Comparison of ENCODE assay signal across 23 mouse cellular contexts in genomic region chr9:65741066-65741852, GRCm38 (mm10).
DNase-seq lines count a peak whose midpoint lies in the region; ATAC-seq lines count a peak whose summit lies in the region.
"Had no signal": no experiment of that assay in that cellular context is flagged by ENCODE, and none has a peak within 500 bp of the region (broad histone marks: within the 10 kb centered on the region; RNA-seq: fewer than 3 reads in every experiment).

No protein-coding gene starts in this region.

- no peak overlapping the region for H3K4me3 ChIP-seq in liver, embryonic 15.5 days (replicated peaks)
- H3K4me3 ChIP-seq in forebrain, embryonic 14.5 days (ENCODE audit: low read depth, low read length), result no peak overlapping the region
- H3K4me3 ChIP-seq: forebrain, embryonic 15.5 days; heart, embryonic 10.5 days; limb, embryonic 10.5 days; midbrain, embryonic 10.5 days had no signal

- H3K4me2 ChIP-seq in liver, embryonic 15.5 days, result no peak overlapping the region
- no peak overlapping the region for H3K4me2 ChIP-seq in forebrain, embryonic 14.5 days (ENCODE audit: low read length)
- H3K4me2 ChIP-seq: forebrain, embryonic 15.5 days; hindbrain, embryonic 14.5 days had no signal

- DNase-seq in 3T3-L1 (ENCODE audit: low read depth, low spot score), result peak; percentile 26
- peak; percentile 20 for DNase-seq in ZHBTc4 (ENCODE audit: low read depth, low spot score)
- DNase-seq in adrenal gland, postnatal 4 days (ENCODE audit: low spot score in 2 of 2), result no peak
- DNase-seq in kidney, postnatal 10 days, result no peak
- DNase-seq in adrenal gland, postnatal 14 days, result no peak
- DNase-seq in forebrain, embryonic 14.5 days (ENCODE audit: low spot score), result no peak
- DNase-seq: cerebellum, adult 18-20 months; cerebellum, postnatal 36 days; kidney, adult 9 months; kidney, postnatal 4 days; layer of hippocampus, adult 9-11 months; lung, adult 18-20 months; lung, postnatal 14 days; right cerebral cortex, adult 18-20 months; thymus, postnatal 25 days had no signal

- H3K9ac ChIP-seq in liver, embryonic 15.5 days, result no peak overlapping the region
- no peak overlapping the region for H3K9ac ChIP-seq in forebrain, embryonic 14.5 days (ENCODE audit: low read length)
- H3K9ac ChIP-seq: forebrain, embryonic 15.5 days; hindbrain, embryonic 14.5 days had no signal

- no peaks in the 10 kb centered on the region for H3K9me3 ChIP-seq in liver, embryonic 15.5 days (replicated peaks)
- no peaks in the 10 kb centered on the region for H3K9me3 ChIP-seq in forebrain, embryonic 14.5 days (replicated peaks; ENCODE audit: control insufficient read depth, low read length)
- H3K9me3 ChIP-seq: forebrain, embryonic 15.5 days; heart, embryonic 10.5 days; limb, embryonic 10.5 days; midbrain, embryonic 10.5 days had no signal

- WGBS in liver, embryonic 15.5 days (ENCODE audit: insufficient replicate concordance), result 67% methylated on average over 14 of the region's 14 CpGs
- WGBS in forebrain, embryonic 14.5 days, result 84% methylated on average over 14 of the region's 14 CpGs

- H3K27ac ChIP-seq in liver, embryonic 15.5 days (replicated peaks), result no peak overlapping the region
- no peak overlapping the region for H3K27ac ChIP-seq in forebrain, embryonic 14.5 days (ENCODE audit: low read depth, low read length)
- H3K27ac ChIP-seq: forebrain, embryonic 15.5 days; heart, embryonic 10.5 days; hindbrain, embryonic 14.5 days; limb, embryonic 10.5 days; midbrain, embryonic 10.5 days had no signal

- H3K36me3 ChIP-seq in liver, embryonic 15.5 days (replicated peaks), result no peaks in the 10 kb centered on the region
- H3K36me3 ChIP-seq in forebrain, embryonic 14.5 days (ENCODE audit: control insufficient read depth, insufficient read depth, low read length), result no peaks in the 10 kb centered on the region
- H3K36me3 ChIP-seq: forebrain, embryonic 15.5 days had no signal

- peak; percentile 87 for ATAC-seq in erythroblast, adult 5-6 weeks (replicated peaks; ENCODE audit: low FRiP score, poor library complexity, severe bottlenecking)
- ATAC-seq in liver, embryonic 15.5 days (ENCODE audit: insufficient read depth), result peak; percentile 58
- ATAC-seq in forebrain, embryonic 14.5 days, result no peak
- ATAC-seq: CD4-positive, CD25-positive, alpha-beta regulatory T cell, adult 4 months; forebrain, embryonic 15.5 days had no signal

- no peaks in the 10 kb centered on the region for H3K27me3 ChIP-seq in liver, embryonic 15.5 days
- no peaks in the 10 kb centered on the region for H3K27me3 ChIP-seq in forebrain, embryonic 14.5 days (replicated peaks; ENCODE audit: control insufficient read depth, insufficient read depth, low read length)
- H3K27me3 ChIP-seq: forebrain, embryonic 15.5 days had no signal

- peaks cover 36% of the 10 kb centered on the region for H3K4me1 ChIP-seq in liver, embryonic 15.5 days (replicated peaks)
- H3K4me1 ChIP-seq in forebrain, embryonic 14.5 days (ENCODE audit: control insufficient read depth, insufficient read depth, low read length), result peaks cover 33% of the 10 kb centered on the region

Comparison
In these comparisons a context has a peak if more than half of its experiments do, and no peak if none do; other contexts are left out.
1. DNase-seq: peak in 3T3-L1 (single experiment) and ZHBTc4 (single experiment); none in adrenal gland, postnatal 4 days (0 of 2), kidney, postnatal 10 days (single experiment), adrenal gland, postnatal 14 days (single experiment) and forebrain, embryonic 14.5 days (single experiment).